9 mouse cellular contexts compared by ENCODE assay signal in genomic region chr2:58667991-58668390, GRCm38 (mm10).
DNase-seq lines count a peak whose midpoint lies in the region; ATAC-seq and TF ChIP-seq lines count a peak whose summit lies in the region.
"Had no signal": no experiment of that assay in that cellular context is flagged by ENCODE, and none has a peak within 500 bp of the region (broad histone marks: within the 10 kb centered on the region; RNA-seq: fewer than 3 reads in every experiment).

No protein-coding gene starts in this region.

- H3K4me2 ChIP-seq in hindbrain, embryonic 13.5 days: no peak overlapping the region

- DNase-seq in hindbrain, embryonic 10.5 days (ENCODE audit: low spot score): peak; percentile 51
- peak; percentile 32 for DNase-seq in fibroblast of lung, adult 2 months (ENCODE audit: low read depth)
- DNase-seq in heart, postnatal 4 days: peak; percentile 79
- DNase-seq in layer of hippocampus, adult 9-11 months: peak; percentile 68
- DNase-seq in right cerebral cortex, postnatal 4 days: peak; percentile 54

- no peak for TF ChIP-seq POLR2A in bone marrow macrophage, adult 2 months (IDR thresholded peaks at IDR 0.05; ENCODE audit: borderline replicate concordance, low read depth, low read length)

- H3K27ac ChIP-seq in hindbrain, embryonic 10.5 days: no peak overlapping the region
- H3K27ac ChIP-seq in hindbrain, embryonic 13.5 days: no peak overlapping the region
- H3K27ac ChIP-seq in bone marrow macrophage, adult 2 months (ENCODE audit: insufficient read depth, low read depth, low read length): no peak overlapping the region

- no peak for ATAC-seq in hindbrain, embryonic 13.5 days (ENCODE audit: low FRiP score)
- ATAC-seq in megakaryocyte, adult 5-6 weeks (ENCODE audit: poor library complexity, severe bottlenecking): 0 out of 2 replicates have a peak, but pooled peaks have one; percentile 49

- peaks cover 5% of the 10 kb centered on the region; the same call in 1 of the 2 replicates for H3K9me3 ChIP-seq in hindbrain, embryonic 10.5 days
- H3K9me3 ChIP-seq in hindbrain, embryonic 13.5 days: 0 out of 2 replicates have a peak, but pooled peaks cover 8% of the 10 kb centered on the region

- TF ChIP-seq CTCF in bone marrow macrophage, adult 2 months (IDR thresholded peaks at IDR 0.05; ENCODE audit: low read depth, low read length): 0 out of 2 replicates have a peak, but pooled peaks have one; percentile 41

- H3K4me1 ChIP-seq in hindbrain, embryonic 10.5 days (replicated peaks): no peaks in the 10 kb centered on the region
- no peaks in the 10 kb centered on the region for H3K4me1 ChIP-seq in hindbrain, embryonic 13.5 days (replicated peaks)
- no peaks in the 10 kb centered on the region for H3K4me1 ChIP-seq in bone marrow macrophage, adult 2 months (ENCODE audit: control insufficient read depth, insufficient read depth, low read length)

- H3K36me3 ChIP-seq in hindbrain, embryonic 10.5 days: no peaks in the 10 kb centered on the region
- H3K36me3 ChIP-seq in hindbrain, embryonic 13.5 days: no peaks in the 10 kb centered on the region
- H3K36me3 ChIP-seq: G1E had no signal

- H3K4me3 ChIP-seq in hindbrain, embryonic 10.5 days: no peak overlapping the region
- H3K4me3 ChIP-seq in hindbrain, embryonic 13.5 days: no peak overlapping the region
- H3K4me3 ChIP-seq in bone marrow macrophage, adult 2 months (ENCODE audit: insufficient read depth, low read length): no peak overlapping the region

- WGBS in hindbrain, embryonic 10.5 days: 56% methylated on average over 9 of the region's 9 CpGs
- 51% methylated on average over 9 of the region's 9 CpGs for WGBS in hindbrain, embryonic 13.5 days

- no peak overlapping the region for H3K9ac ChIP-seq in hindbrain, embryonic 13.5 days

- no peaks in the 10 kb centered on the region for H3K27me3 ChIP-seq in hindbrain, embryonic 10.5 days (ENCODE audit: insufficient read depth, poor library complexity, severe bottlenecking)
- H3K27me3 ChIP-seq in hindbrain, embryonic 13.5 days: no peaks in the 10 kb centered on the region
